Mouse (Mus musculus) CD4-positive, CD25-positive, alpha-beta regulatory T cell, adult 9 weeks (primary cell): ENCODE measurements around the gene Cutc. TPM values are rescaled to one million over a fixed set of nuclear protein-coding genes. Genes with fewer than 3 reads are reported as not detected.

Experiments
- polyA plus RNA-seq: library from polyadenylated mRNA; unstranded; fragments of 100-300 nt; shearing (Covaris generic); gene quantifications from one replicate; pipeline ENCODE4 v1.2.1, GENCODE M21; 2017

Cutc gene
- 14.6 TPM for polyA plus RNA-seq

GRCm38 (mm10) chr19:43752489-43753225 is at the start of gene Cutc, which contains the start of gene Cox15:
TSS of gene Cutc (plus strand) at chr19:43752996.
TSS of gene Cox15 (minus strand) at chr19:43753000.

DNA sequence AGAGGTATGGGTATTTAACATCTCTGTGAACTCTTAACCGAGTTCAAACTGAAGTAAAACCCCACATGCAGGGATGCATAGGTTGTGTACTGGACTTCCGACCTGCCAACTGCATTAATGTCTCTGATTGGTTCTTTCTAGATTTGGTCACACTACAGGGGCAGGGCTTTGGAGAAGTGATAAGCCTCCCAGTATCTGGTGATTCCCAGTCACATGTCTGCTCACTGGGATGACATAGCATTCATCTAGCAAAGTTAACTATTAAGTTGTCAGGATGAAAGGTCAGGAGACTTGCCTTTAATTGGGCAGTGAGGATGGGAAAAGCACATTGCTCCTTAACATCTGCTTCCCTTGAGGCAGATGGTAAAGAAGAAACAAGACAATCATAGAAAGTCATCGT is 29.2 kb downstream of the Cutc start, which contains the start of gene Abcc2:
Gene Abcc2 (plus strand): TSS at position 213 of the 400 bp plus-strand sequence.

Other genes with a start within 250 kb of the Cutc start
- 44.9 TPM for gene Got1, start 228.4 kb upstream of the Cutc start, polyA plus RNA-seq
- gene Nkx2-3, start 140.7 kb upstream of the Cutc start, polyA plus RNA-seq, result not detected
- gene Slc25a28, start 78.1 kb upstream of the Cutc start, polyA plus RNA-seq, result 5.2 TPM
- 4.3 TPM for gene Entpd7, start 63.3 kb upstream of the Cutc start, polyA plus RNA-seq
- gene Cox15, start within 50 bp of the Cutc start, polyA plus RNA-seq, result 40.5 TPM
- gene Abcc2, start 29.2 kb downstream of the Cutc start, polyA plus RNA-seq, result not detected
- gene Dnmbp, start 187.2 kb downstream of the Cutc start, polyA plus RNA-seq, result 7.3 TPM
- gene Cpn1, start 233.6 kb downstream of the Cutc start, polyA plus RNA-seq, result not detected